Mouse (Mus musculus) C2C12 (cell line): Measurements from ENCODE around the gene Slc1a3. TPM values are rescaled to one million over a fixed set of nuclear protein-coding genes. Genes with fewer than 3 reads are reported as not detected.

Source experiments
- H3K27me3 ChIP-seq: one replicate; pipeline ENCODE4 v1.6.1; 2011; ENCODE audit not compliant: control insufficient read depth, insufficient read depth, insufficient read length
- H3K36me3 ChIP-seq: one replicate; pipeline ENCODE4 v1.6.1; 2011; ENCODE audit not compliant: control insufficient read depth, insufficient read depth
- H3K4me3 ChIP-seq: one replicate; pipeline ENCODE4 v1.5.1; 2011; ENCODE audit warnings: mild to moderate bottlenecking, control low read depth; ENCODE audit not compliant: poor library complexity, insufficient read depth, severe bottlenecking
- H3K79me2 ChIP-seq: one replicate; pipeline ENCODE4 v1.6.1; 2011; ENCODE audit not compliant: control insufficient read depth, insufficient read depth
- H3K79me3 ChIP-seq: one replicate; pipeline ENCODE4 v1.6.1; 2011; ENCODE audit warnings: low read depth, control low read depth
- H3ac ChIP-seq: one replicate; pipeline ENCODE3; 2011; ENCODE audit warnings: low read depth; ENCODE audit not compliant: control insufficient read depth, insufficient read length
- CEBPB ChIP-seq: IDR thresholded peaks from one replicate; pipeline ENCODE4 v1.6.1; 2011; ENCODE audit warnings: low read depth, mild to moderate bottlenecking, control low read depth, moderate library complexity
- CTCF ChIP-seq: IDR thresholded peaks from one replicate; pipeline ENCODE4 v1.5.1; 2011; ENCODE audit not compliant: control insufficient read depth, insufficient read depth, insufficient read length
- FOSL1 ChIP-seq: IDR thresholded peaks from one replicate; pipeline ENCODE4 v1.8.0; 2011; ENCODE audit warnings: mild to moderate bottlenecking, low read length; ENCODE audit not compliant: poor library complexity, insufficient read depth, severe bottlenecking
- MAX ChIP-seq: IDR thresholded peaks from one replicate; pipeline ENCODE4 v1.6.1; 2011; ENCODE audit warnings: mild to moderate bottlenecking, control low read depth
- MYOD1 ChIP-seq: IDR thresholded peaks from one replicate; pipeline ENCODE4 v1.6.1; 2011; ENCODE audit warnings: low read depth; ENCODE audit not compliant: control insufficient read depth, insufficient read length
- MYOG ChIP-seq: IDR thresholded peaks from one replicate; pipeline ENCODE4 v1.6.1; 2011; ENCODE audit not compliant: control insufficient read depth, insufficient read length; ENCODE audit errors: extremely low read depth
- USF1 ChIP-seq: IDR thresholded peaks from one replicate; pipeline ENCODE4 v1.6.1; 2011; ENCODE audit warnings: low read depth, mild to moderate bottlenecking, control low read depth, moderate library complexity
- polyA plus RNA-seq: library from polyadenylated mRNA; unstranded; fragments of >200 nt; fragmentation: generic; extraction: Trizol; gene quantifications from one replicate; pipeline ENCODE4 v1.2.1, GENCODE M21; 2012; ENCODE audit warnings: missing spikeins

The Slc1a3 gene
- polyA plus RNA-seq, 1 experiment, result 3.8 TPM

DNA sequence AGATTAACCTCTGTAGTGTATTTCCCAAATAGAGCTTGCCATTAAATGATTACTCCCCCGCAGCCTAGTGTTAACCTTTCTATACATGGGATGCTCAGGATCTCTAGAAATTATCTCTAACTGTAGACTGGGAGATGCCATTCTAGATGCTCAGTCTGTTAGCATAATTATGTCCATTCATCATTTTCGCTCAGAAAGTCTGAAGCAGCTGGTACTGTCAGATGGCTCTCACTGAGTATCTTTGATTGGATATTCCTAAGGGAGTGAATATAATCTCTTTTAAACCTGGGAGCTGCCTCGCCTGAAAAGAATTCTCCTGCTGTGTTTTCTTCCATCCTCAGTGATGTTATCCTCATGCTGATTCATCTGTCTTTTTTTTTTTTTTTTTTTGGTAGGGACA lies 76.2 kb downstream of the Slc1a3 start:
- no peak overlapping the region for H3K4me3 ChIP-seq
- H3K36me3 ChIP-seq, result no peaks in the 10 kb centered on the region
- H3K79me2 ChIP-seq, result no peaks in the 10 kb centered on the region
- no peaks in the 10 kb centered on the region for H3K27me3 ChIP-seq
- TF ChIP-seq CEBPB (no peak), MYOD1 (peak; percentile 36)
- H3K79me3 ChIP-seq, result no peaks in the 10 kb centered on the region
- H3ac ChIP-seq, result no peak overlapping the region

DNA sequence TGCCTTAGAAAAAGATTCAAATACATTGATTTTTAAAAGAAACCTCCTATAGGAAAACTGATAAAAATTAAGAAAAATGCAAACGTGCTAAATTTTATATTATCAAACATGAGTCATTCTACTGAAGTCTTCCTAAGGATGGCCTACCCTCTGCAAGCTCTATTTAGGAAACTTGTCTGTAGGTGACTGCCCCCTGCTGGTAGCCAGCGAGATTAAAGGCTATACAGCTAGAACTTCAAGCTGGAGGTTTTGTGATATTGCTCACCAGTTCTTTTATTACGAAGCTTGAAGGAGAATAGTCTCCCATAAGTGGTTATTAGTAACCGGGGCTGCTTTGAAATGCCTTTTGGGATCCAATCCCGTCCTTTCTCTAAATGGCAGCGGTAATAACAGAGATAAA lies 77.2 kb downstream of the Slc1a3 start:
- TF ChIP-seq MYOD1 (no peak), MYOG (no peak), CEBPB (no peak), FOSL1 (no peak), USF1 (no peak), CTCF (no peak), MAX (no peak)
- H3K27me3 ChIP-seq, result no peaks in the 10 kb centered on the region

GRCm38 (mm10) chr15:8632361-8632760 lies 78.2 kb downstream of the Slc1a3 start:
- Histone ChIP-seq H3K27me3 (no peaks in the 10 kb centered on the region), H3K4me3 (no peak overlapping the region), H3K79me3 (no peaks in the 10 kb centered on the region), H3K36me3 (no peaks in the 10 kb centered on the region), H3ac (no peak overlapping the region), H3K79me2 (no peaks in the 10 kb centered on the region)
- TF ChIP-seq MYOD1, result no peak
- no peak for TF ChIP-seq FOSL1
- TF ChIP-seq MYOG, result no peak
- TF ChIP-seq CEBPB, result no peak
- TF ChIP-seq MAX, result no peak
- TF ChIP-seq CTCF, result no peak
- no peak for TF ChIP-seq USF1

More for the DNA sequence above, 77.2 kb downstream of the Slc1a3 start:
- Histone ChIP-seq H3K79me3 (no peaks in the 10 kb centered on the region), H3K36me3 (no peaks in the 10 kb centered on the region), H3K4me3 (no peak overlapping the region), H3K79me2 (no peaks in the 10 kb centered on the region), H3ac (no peak overlapping the region)

GRCm38 (mm10) chr15:8629317-8629831 lies 81.2 kb downstream of the Slc1a3 start:
- Histone ChIP-seq H3K4me3 (no peak overlapping the region), H3K36me3 (no peaks in the 10 kb centered on the region)

GRCm38 (mm10) chr15:8628150-8628549 lies 82.4 kb downstream of the Slc1a3 start:
- Histone ChIP-seq H3ac (no peak overlapping the region), H3K27me3 (no peaks in the 10 kb centered on the region), H3K4me3 (no peak overlapping the region), H3K79me3 (no peaks in the 10 kb centered on the region), H3K79me2 (no peaks in the 10 kb centered on the region), H3K36me3 (no peaks in the 10 kb centered on the region)
- TF ChIP-seq MYOG (no peak), MAX (no peak), CEBPB (no peak), CTCF (no peak)

More at GRCm38 (mm10) chr15:8629317-8629831, 81.2 kb downstream of the Slc1a3 start:
- no peak overlapping the region for H3ac ChIP-seq
- H3K79me2 ChIP-seq, result no peaks in the 10 kb centered on the region
- no peaks in the 10 kb centered on the region for H3K79me3 ChIP-seq
- peak; percentile 79 for TF ChIP-seq CTCF
- no peak for TF ChIP-seq MYOD1
- no peaks in the 10 kb centered on the region for H3K27me3 ChIP-seq

DNA sequence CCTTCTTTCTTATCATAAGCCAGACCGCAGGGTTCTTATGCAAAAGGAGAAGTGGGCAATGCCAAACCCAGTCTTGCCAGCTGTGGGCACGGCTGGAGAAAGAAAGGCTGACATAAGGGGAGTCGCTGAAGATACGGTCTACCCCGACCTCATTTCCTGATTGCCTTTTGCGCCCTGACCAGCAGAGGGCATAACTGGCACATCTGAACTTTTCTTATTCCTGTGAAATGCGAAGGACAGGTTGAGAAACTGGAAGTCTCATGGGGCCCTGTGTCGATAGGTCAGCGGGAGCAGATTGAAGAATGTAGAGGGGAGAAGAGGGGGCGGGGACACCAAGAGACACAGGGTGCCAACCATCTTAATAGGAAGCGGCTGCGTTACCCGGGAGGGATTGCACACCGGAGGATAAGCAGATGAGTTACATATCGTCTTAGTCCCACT lies 83.4 kb downstream of the Slc1a3 start:
- Histone ChIP-seq H3K36me3 (no peaks in the 10 kb centered on the region), H3ac (no peak overlapping the region), H3K4me3 (no peak overlapping the region), H3K79me2 (no peaks in the 10 kb centered on the region), H3K27me3 (no peaks in the 10 kb centered on the region), H3K79me3 (no peaks in the 10 kb centered on the region)
- TF ChIP-seq CEBPB, result no peak
- TF ChIP-seq CTCF, result peak; percentile 67

- no peak overlapping the region for H3K4me3 ChIP-seq
- no peaks in the 10 kb centered on the region for H3K79me3 ChIP-seq
- no peak overlapping the region for H3ac ChIP-seq
- no peaks in the 10 kb centered on the region for H3K79me2 ChIP-seq
- no peaks in the 10 kb centered on the region for H3K36me3 ChIP-seq
- H3K27me3 ChIP-seq, result no peaks in the 10 kb centered on the region
- TF ChIP-seq USF1 (peak; percentile 68), CTCF (peak; percentile 93), CEBPB (peak; percentile 79), MYOD1 (no peak), MAX (peak; percentile 62), FOSL1 (no peak), MYOG (no peak)
These were observed 85.2 kb downstream of the Slc1a3 start for GRCm38 (mm10) chr15:8625370-8625769.
